Mouse (Mus musculus) liver, embryonic 16.5 days (tissue): ENCODE data around the gene Fancc. TPM values are rescaled to one million over a fixed set of nuclear protein-coding genes. Genes with fewer than 3 reads are reported as not detected.
A peak's percentile ranks its signal among the peaks of the same experiment; 100 is the strongest.

ENCODE experiments used
- ATAC-seq: fragments of 200-750 bp; cut with Nextera tagmentation; 2 replicates; pipeline ENCODE4 v1.8.0; 2017; ENCODE audit warnings: low read depth, mild to moderate bottlenecking, moderate number of reproducible peaks, moderate library complexity
- H3K27ac ChIP-seq: fragments of 300-500 bp; sonication (generic); 2 replicates; pipeline ENCODE4 v1.5.1; 2014; ENCODE audit warnings: mild to moderate bottlenecking, low read length
- H3K27me3 ChIP-seq: fragments of 300-500 bp; sonication (generic); 2 replicates; pipeline ENCODE4 v1.6.1; 2014; ENCODE audit warnings: low read depth, low read length, mixed read lengths; ENCODE audit not compliant: control insufficient read depth, insufficient read depth
- H3K36me3 ChIP-seq: fragments of 300-500 bp; sonication (generic); 2 replicates; pipeline ENCODE4 v1.6.1; 2014; ENCODE audit warnings: mild to moderate bottlenecking; ENCODE audit not compliant: control insufficient read depth, insufficient read depth
- H3K4me1 ChIP-seq: fragments of 300-500 bp; sonication (generic); 2 replicates; pipeline ENCODE4 v1.6.1; 2014; ENCODE audit warnings: low read depth, low read length, mixed read lengths; ENCODE audit not compliant: control insufficient read depth
- H3K4me2 ChIP-seq: fragments of 300-500 bp; sonication (generic); 2 replicates; pipeline ENCODE4 v1.6.1; 2014; ENCODE audit warnings: low read depth, low read length, mixed read lengths
- H3K4me3 ChIP-seq: fragments of 300-500 bp; sonication (generic); 2 replicates; pipeline ENCODE4 v1.5.1; 2014; ENCODE audit warnings: low read depth, mild to moderate bottlenecking, low read length
- H3K9ac ChIP-seq: fragments of 300-500 bp; sonication (generic); 2 replicates; pipeline ENCODE4 v1.6.1; 2014; ENCODE audit warnings: low read depth, low read length
- H3K9me3 ChIP-seq: fragments of 300-500 bp; sonication (generic); replicated peaks from 2 replicates; pipeline ENCODE4 v1.6.1; 2016; ENCODE audit warnings: low read length; ENCODE audit not compliant: control insufficient read depth
- WGBS: fragments of 180-500 bp; shearing (Covaris S2); extraction: QIAGEN DNeasy Blood & Tissue Kit; methylation state at CpG from one replicate; pipeline ENCODE4 v1.1.7; 2014; ENCODE audit not compliant: insufficient replicate concordance; 5-methylcytosine and 5-hydroxymethylcytosine counted together
- polyA plus RNA-seq: library from polyadenylated mRNA; unstranded; fragments of >200 nt; fragmentation: Nextera tagmentation; extraction: Ambion mirVana; gene quantifications from 2 replicates; pipeline ENCODE4 v1.2.1, GENCODE M21; 2015

Fancc gene
- polyA plus RNA-seq, 1 experiment from 2014 or later, result 8.2 TPM

GRCm38 (mm10) chr13:63260133-63260532, 236.9 kb downstream of the Fancc start:
- WGBS, result 69% methylated on average over 4 of the region's 4 CpGs
- Histone ChIP-seq H3K27ac (no peak overlapping the region), H3K9ac (no peak overlapping the region), H3K4me2 (no peak overlapping the region), H3K4me1 (peaks cover 9% of the 10 kb centered on the region), H3K36me3 (no peaks in the 10 kb centered on the region), H3K27me3 (no peaks in the 10 kb centered on the region), H3K9me3 (no peaks in the 10 kb centered on the region), H3K4me3 (no peak overlapping the region)
- ATAC-seq, result no peak

GRCm38 (mm10) chr13:63258671-63259070, 238.4 kb downstream of the Fancc start:
- peaks cover 9% of the 10 kb centered on the region for H3K4me1 ChIP-seq
- H3K9ac ChIP-seq, result no peak overlapping the region

GRCm38 (mm10) chr13:63258167-63258582, 238.9 kb downstream of the Fancc start:
- Histone ChIP-seq H3K4me1 (peaks cover 14% of the 10 kb centered on the region), H3K27ac (no peak overlapping the region), H3K9me3 (no peaks in the 10 kb centered on the region), H3K27me3 (no peaks in the 10 kb centered on the region), H3K36me3 (no peaks in the 10 kb centered on the region), H3K9ac (no peak overlapping the region), H3K4me3 (no peak overlapping the region), H3K4me2 (no peak overlapping the region)
- no peak for ATAC-seq
- WGBS, result 73% methylated on average over 6 of the region's 6 CpGs

More at GRCm38 (mm10) chr13:63258671-63259070, 238.4 kb downstream of the Fancc start:
- no peaks in the 10 kb centered on the region for H3K36me3 ChIP-seq
- H3K4me3 ChIP-seq, result no peak overlapping the region
- WGBS, result 78% methylated on average over 4 of the region's 4 CpGs
- H3K9me3 ChIP-seq, result no peaks in the 10 kb centered on the region
- H3K27me3 ChIP-seq, result no peaks in the 10 kb centered on the region
- no peak for ATAC-seq
- no peak overlapping the region for H3K27ac ChIP-seq
- no peak overlapping the region for H3K4me2 ChIP-seq

DNA sequence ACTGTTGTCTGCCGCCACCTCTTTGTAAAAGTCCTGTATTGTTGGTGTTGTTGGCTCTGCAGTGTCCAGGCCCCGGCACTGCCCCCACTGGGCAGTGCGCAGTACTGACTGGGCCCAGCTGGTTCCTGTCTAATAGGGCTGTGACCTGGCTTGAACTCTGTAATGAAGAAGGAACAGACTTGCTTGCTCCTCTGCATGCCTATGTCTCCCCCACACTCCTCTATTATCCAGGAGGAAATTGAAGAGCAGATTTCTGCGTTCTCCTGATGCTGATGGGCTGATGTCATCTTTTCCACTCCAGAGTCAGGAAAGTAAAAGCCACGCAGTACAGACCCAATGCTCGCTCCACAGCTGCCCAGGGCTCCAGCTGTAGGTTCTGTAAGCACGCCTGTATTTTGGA, 240.3 kb downstream of the Fancc start:
- Histone ChIP-seq H3K27me3 (no peaks in the 10 kb centered on the region), H3K4me1 (peaks cover 17% of the 10 kb centered on the region), H3K4me2 (no peak overlapping the region), H3K36me3 (no peaks in the 10 kb centered on the region), H3K9ac (no peak overlapping the region), H3K4me3 (no peak overlapping the region), H3K9me3 (no peaks in the 10 kb centered on the region), H3K27ac (no peak overlapping the region)
- whole genome bisulfite sequencing, result 72% methylated on average over 7 of the region's 7 CpGs
- ATAC-seq, result peak; percentile 33; the same call in 1 of the 2 replicates

GRCm38 (mm10) chr13:63256146-63256545, 240.9 kb downstream of the Fancc start:
- Histone ChIP-seq H3K27ac (0 out of 2 replicates have a peak overlapping the region, but pooled peaks have one; percentile 8), H3K4me1 (peaks cover 17% of the 10 kb centered on the region)
- ATAC-seq, result peak; percentile 75

DNA sequence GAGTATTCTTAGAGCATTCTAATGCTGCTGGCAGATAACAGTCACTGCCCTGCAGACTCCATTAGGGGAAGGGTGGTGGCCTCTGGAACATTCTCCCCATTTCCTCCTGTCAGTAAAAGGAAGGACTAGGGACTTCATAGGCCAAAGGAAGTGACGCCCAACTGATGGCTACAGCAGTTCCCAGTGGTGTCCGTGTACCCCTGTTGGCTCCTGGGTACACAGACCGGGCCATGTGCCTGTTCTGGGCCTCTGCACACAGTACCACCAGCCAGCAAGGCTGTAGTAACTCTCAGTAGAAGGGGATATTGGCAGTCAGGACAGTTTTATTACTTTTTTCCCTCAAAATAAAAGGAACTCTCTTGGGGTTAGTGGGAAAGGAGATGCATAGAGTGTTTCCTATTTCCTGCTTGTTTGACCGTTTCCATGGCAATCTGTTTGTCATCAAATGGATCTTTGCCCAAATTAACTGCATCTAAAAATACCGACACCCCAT, 241.5 kb downstream of the Fancc start:
- no peaks in the 10 kb centered on the region for H3K36me3 ChIP-seq
- H3K27ac ChIP-seq, result 0 out of 2 replicates have a peak overlapping the region, but pooled peaks have one; percentile 8
- H3K4me3 ChIP-seq, result no peak overlapping the region
- H3K9ac ChIP-seq, result no peak overlapping the region
- WGBS, result 43% methylated on average over 5 of the region's 5 CpGs
- ATAC-seq, result peak; percentile 18; the same call in 1 of the 2 replicates
- H3K4me1 ChIP-seq, result peaks cover 14% of the 10 kb centered on the region
- H3K9me3 ChIP-seq, result no peaks in the 10 kb centered on the region
- H3K27me3 ChIP-seq, result no peaks in the 10 kb centered on the region
- H3K4me2 ChIP-seq, result no peak overlapping the region

More at GRCm38 (mm10) chr13:63256146-63256545, 240.9 kb downstream of the Fancc start:
- H3K36me3 ChIP-seq, result no peaks in the 10 kb centered on the region
- WGBS, result 72% methylated on average over 6 of the region's 6 CpGs
- H3K4me2 ChIP-seq, result no peak overlapping the region
- no peak overlapping the region for H3K4me3 ChIP-seq
- H3K9me3 ChIP-seq, result no peaks in the 10 kb centered on the region
- no peak overlapping the region for H3K9ac ChIP-seq
- H3K27me3 ChIP-seq, result no peaks in the 10 kb centered on the region

GRCm38 (mm10) chr13:63253886-63254636, 243.0 kb downstream of the Fancc start:
- no peaks in the 10 kb centered on the region for H3K9me3 ChIP-seq
- no peak overlapping the region for H3K4me2 ChIP-seq
- H3K9ac ChIP-seq, result no peak overlapping the region
- H3K4me3 ChIP-seq, result no peak overlapping the region
- WGBS, result 59% methylated on average over 7 of the region's 7 CpGs
- ATAC-seq, result no peak
- no peaks in the 10 kb centered on the region for H3K27me3 ChIP-seq
- H3K27ac ChIP-seq, result no peak overlapping the region
- peaks cover 14% of the 10 kb centered on the region for H3K4me1 ChIP-seq
- H3K36me3 ChIP-seq, result no peaks in the 10 kb centered on the region

GRCm38 (mm10) chr13:63253147-63253546, 243.9 kb downstream of the Fancc start:
- ATAC-seq, result no peak
- H3K27me3 ChIP-seq, result no peaks in the 10 kb centered on the region
- no peak overlapping the region for H3K4me2 ChIP-seq
- peaks cover 14% of the 10 kb centered on the region for H3K4me1 ChIP-seq
- H3K27ac ChIP-seq, result no peak overlapping the region
- no peaks in the 10 kb centered on the region for H3K36me3 ChIP-seq
- H3K9me3 ChIP-seq, result no peaks in the 10 kb centered on the region
- H3K4me3 ChIP-seq, result no peak overlapping the region
- no peak overlapping the region for H3K9ac ChIP-seq
- WGBS, result 21% methylated on average over 5 of the region's 5 CpGs

GRCm38 (mm10) chr13:63252295-63253010, 244.6 kb downstream of the Fancc start:
- no peaks in the 10 kb centered on the region for H3K36me3 ChIP-seq

More at GRCm38 (mm10) chr13:63252295-63253010, 244.6 kb downstream of the Fancc start:
- Histone ChIP-seq H3K4me1 (peaks cover 14% of the 10 kb centered on the region), H3K27ac (no peak overlapping the region), H3K9me3 (no peaks in the 10 kb centered on the region), H3K9ac (no peak overlapping the region), H3K4me2 (no peak overlapping the region), H3K27me3 (no peaks in the 10 kb centered on the region), H3K4me3 (no peak overlapping the region)
- 80% methylated on average over 2 of the region's 2 CpGs for WGBS
- no peak for ATAC-seq
